Mouse (Mus musculus): ENCODE measurements around the gene Osgep.
"Not testable (repeated sequence)": the region's sequence is repeated elsewhere in the genome, so short reads cannot be mapped to it uniquely, and the experiment has no call there.

Osgep gene

DNA sequence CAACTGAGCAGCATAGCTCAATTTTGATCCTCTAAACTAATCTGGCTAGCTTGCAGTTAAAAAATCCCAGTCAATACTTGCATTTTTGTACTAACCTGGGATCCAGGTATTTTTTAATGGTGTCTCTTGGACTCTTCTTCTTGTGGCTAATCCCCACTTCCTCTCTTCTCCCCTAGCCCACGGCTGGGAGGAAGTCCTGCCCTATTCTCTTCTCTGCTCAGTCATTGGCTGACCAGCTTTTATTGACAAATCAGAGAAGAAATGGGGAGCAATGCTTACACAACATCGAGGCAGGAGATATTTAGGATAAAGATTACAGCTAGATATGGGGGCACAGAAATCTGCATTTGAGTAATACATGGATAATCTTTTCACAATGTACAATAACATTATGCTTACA is 14.2 kb upstream of the Osgep start:
- in situ Hi-C loops (cut with MboI; ENCODE audit: low pct_unique_long_range_greater_than_20kb in 1 of 2, low sequenced_read_pairs in 2 of 2, unreplicated experiment in 1 of 2): loop anchor here in 1 of 2 experiments (25.0 kb wide), 1 partner anchor 1073 kb away; the partner anchor contains the start of genes Tmem253 and Zfp219

DNA sequence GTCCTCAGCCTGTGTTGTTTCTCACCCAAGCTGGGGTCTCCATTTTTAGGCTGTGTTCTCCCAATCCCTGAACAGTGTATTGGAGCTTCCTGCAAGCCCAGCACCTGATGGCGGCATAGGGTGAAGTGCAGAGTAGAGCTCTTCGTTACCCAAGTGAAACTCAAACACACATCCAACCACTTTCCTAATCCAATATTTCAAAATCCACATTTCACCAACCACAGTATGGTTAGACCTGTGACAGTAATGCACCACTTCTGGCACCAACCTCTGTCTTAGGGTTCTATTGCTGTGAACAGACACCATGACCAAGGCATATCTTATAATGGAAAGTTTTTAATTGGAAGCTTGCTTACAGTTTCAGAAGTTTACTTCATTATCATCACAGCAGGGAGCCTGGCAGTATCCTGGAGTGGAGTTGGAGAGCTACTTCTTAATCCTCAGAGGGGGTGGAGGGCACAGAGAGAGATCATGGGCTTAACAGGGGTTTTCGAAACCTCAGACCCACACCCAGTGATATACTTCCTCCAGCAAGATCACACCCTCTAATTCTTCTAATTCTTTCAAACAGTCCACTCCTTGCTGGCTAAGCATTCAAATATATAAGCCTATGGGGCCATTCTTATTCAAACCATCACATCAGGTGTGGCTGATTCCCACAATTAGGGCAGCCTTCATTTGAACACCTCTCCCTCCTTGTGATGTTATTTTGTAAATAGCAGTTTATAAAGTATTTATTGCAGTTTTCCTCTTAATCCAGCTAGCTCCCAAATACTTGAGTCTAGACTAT is 13.6 kb upstream of the Osgep start:
- in situ Hi-C loops (cut with MboI; ENCODE audit: low pct_unique_long_range_greater_than_20kb in 1 of 2, low sequenced_read_pairs in 2 of 2, unreplicated experiment in 1 of 2): loop anchor here in 1 of 2 experiments (25.0 kb wide), 1 partner anchor 1074 kb away; the partner anchor contains the start of genes Tmem253 and Zfp219

DNA sequence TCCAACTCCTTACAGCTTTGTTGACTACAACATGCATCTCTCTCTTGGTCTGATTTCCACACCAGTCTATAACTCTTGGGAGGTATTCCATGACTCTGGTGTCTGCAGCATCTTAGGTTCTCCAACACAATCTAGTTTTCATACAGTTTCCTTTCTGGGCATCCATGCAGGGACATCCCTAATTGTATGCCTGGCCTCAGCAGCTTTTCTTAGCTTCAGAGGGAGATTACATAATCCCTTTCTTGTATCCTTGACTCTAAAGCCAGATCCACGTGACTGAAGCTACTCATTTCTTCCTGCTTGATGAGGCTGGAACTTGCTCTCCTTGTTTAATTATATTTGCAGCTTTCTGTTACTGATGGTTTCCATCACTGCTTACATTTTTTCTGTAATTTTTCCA is 12.0 kb upstream of the Osgep start:
- in situ Hi-C loops (cut with MboI; ENCODE audit: low pct_unique_long_range_greater_than_20kb in 1 of 2, low sequenced_read_pairs in 2 of 2, unreplicated experiment in 1 of 2): loop anchor here in 1 of 2 experiments (25.0 kb wide), 1 partner anchor 1076 kb away; the partner anchor contains the start of genes Tmem253 and Zfp219

DNA sequence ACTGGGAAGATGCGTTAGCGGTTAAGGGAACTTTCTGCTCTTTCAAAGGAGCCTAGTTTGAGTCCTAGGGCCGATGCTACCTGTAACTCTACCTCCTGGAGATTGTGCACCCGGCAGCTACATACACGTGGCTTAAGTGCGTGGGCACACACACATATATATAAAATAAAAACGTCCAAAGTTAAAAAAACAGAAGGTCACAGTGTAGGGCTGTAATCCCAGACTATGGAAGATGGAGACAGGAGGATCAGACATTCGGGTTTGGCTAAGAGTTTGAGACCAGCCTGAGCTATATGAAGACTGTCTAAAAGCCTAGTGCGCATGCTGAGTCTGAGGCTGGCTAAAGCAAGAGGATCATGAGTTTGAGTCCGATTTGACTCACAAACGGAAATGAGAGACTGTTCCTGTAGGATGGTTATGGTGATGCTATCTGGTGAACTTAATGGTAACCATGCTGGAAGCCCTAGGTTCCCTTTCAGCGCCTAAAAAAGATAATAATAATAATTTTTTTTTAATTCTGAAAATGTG is 6.9 kb upstream of the Osgep start:
- in situ Hi-C loops (cut with MboI; ENCODE audit: low pct_unique_long_range_greater_than_20kb in 1 of 2, low sequenced_read_pairs in 2 of 2, unreplicated experiment in 1 of 2): loop anchor here in 1 of 2 experiments (25.0 kb wide), 1 partner anchor 1081 kb away; the partner anchor contains the start of genes Tmem253 and Zfp219

DNA sequence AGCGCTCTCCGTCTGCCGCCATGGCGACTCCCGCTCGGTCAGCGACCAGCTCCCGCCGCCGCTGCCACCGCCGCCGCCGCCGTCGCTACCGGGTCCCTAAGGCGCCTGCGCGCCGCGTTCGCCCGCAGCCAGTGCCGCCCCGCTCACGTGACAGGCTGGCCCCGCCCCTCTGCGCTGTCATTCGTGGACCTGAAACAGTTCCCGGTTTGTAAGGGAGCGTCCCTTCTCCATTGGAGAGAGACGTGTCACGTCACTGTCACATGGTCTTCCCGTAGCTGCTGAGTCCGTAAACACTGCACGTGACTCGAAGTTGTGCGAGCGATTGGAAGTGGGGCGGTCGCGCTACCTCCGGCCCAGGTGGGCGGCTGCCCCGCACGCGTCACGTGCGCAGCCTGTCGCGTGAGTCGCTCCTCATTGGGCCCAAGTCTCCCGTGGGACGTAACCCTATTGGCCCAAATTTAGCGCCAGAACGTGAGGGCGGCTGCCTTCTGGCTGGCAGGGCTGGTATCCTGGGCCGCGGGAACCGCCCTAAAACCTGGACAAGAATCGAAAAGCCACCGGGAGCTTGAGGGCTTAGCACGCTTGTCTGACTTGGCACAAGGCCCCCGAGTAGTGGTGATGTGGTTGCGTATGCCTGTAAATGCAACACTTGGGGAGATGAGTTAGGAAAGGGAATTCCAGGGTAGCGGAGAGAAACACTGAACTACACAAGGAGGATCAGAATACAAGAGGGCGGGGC is 6.2 kb upstream of the Osgep start, which contains the start of the genes Pip4p1 and Pnp:
Gene Pip4p1 (minus strand): TSS at position 103 of the 739 bp plus-strand sequence.
Gene Pnp (plus strand): TSS at position 329 of the 739 bp plus-strand sequence.
- in situ Hi-C loops (cut with MboI; ENCODE audit: low pct_unique_long_range_greater_than_20kb in 1 of 2, low sequenced_read_pairs in 2 of 2, unreplicated experiment in 1 of 2): loop anchor here in 1 of 2 experiments (25.0 kb wide), 1 partner anchor 1081 kb away; the partner anchor contains the start of genes Tmem253 and Zfp219

DNA sequence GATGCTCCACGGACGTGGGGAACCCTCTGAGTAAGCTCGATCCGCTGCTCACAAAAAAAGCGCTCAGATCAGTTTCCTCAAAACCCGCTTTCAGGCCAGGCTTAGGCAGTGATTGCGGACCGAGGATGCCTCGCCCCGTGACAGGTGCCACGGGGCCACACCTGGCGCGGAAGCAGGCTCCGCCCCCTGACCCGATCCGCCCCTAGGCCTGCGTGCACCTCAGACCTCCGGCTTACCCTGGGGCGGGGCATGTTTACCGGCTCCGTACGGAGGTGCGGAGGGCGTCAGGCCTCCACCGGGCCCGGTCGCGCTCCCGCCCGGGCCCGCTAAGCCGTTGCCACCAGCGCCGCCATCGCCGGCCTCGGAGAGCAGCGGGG is 5.7 kb upstream of the Osgep start:
- in situ Hi-C loops (cut with MboI; ENCODE audit: low pct_unique_long_range_greater_than_20kb in 1 of 2, low sequenced_read_pairs in 2 of 2, unreplicated experiment in 1 of 2): loop anchor here in 1 of 2 experiments (25.0 kb wide), 1 partner anchor 1082 kb away; the partner anchor contains the start of genes Tmem253 and Zfp219

DNA sequence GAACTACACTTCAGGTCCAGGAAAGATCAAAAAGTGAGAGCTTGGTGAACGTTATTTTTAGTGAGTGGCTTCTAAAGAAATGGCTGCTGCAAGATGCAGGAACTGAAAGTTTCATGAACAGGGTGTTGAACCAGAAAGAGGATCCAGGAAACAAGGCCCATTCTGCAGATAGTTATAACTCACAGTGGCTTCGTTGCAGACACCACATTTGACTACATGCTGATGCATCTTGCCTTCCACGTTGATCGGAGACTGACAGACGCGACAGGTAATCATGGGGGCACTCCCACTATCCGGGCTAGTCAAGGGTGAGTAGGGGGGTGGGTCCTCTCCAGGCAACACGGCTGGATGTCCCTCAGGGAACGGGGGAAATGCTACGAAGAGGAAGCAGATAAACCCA is 5.3 kb upstream of the Osgep start:
- in situ Hi-C loops (cut with MboI; ENCODE audit: low pct_unique_long_range_greater_than_20kb in 1 of 2, low sequenced_read_pairs in 2 of 2, unreplicated experiment in 1 of 2): loop anchor here in 1 of 2 experiments (25.0 kb wide), 1 partner anchor 1082 kb away; the partner anchor contains the start of genes Tmem253 and Zfp219

DNA sequence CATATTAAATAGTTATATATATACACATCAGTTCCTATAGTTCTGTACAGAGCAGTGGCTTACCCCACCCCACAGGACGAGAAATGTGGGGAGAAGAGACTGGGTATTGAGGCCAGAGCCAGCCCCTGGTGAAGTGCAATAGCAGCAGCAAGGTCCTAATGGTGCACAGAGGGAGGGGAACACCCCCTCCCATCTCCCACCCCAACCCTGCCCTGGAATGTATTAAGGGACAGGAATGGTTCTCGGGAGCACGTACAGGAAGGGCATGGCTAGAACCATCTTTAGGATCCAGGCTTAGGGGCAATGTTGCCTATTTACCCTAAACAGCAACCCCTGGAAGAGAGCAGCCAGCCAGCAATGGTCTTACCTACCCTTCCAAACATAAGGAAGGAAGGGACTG is 2.7 kb upstream of the Osgep start:
- in situ Hi-C loops (cut with MboI; ENCODE audit: low pct_unique_long_range_greater_than_20kb in 1 of 2, low sequenced_read_pairs in 2 of 2, unreplicated experiment in 1 of 2): loop anchor here in 1 of 2 experiments (25.0 kb wide), 1 partner anchor 1085 kb away; the partner anchor contains the start of genes Tmem253 and Zfp219

DNA sequence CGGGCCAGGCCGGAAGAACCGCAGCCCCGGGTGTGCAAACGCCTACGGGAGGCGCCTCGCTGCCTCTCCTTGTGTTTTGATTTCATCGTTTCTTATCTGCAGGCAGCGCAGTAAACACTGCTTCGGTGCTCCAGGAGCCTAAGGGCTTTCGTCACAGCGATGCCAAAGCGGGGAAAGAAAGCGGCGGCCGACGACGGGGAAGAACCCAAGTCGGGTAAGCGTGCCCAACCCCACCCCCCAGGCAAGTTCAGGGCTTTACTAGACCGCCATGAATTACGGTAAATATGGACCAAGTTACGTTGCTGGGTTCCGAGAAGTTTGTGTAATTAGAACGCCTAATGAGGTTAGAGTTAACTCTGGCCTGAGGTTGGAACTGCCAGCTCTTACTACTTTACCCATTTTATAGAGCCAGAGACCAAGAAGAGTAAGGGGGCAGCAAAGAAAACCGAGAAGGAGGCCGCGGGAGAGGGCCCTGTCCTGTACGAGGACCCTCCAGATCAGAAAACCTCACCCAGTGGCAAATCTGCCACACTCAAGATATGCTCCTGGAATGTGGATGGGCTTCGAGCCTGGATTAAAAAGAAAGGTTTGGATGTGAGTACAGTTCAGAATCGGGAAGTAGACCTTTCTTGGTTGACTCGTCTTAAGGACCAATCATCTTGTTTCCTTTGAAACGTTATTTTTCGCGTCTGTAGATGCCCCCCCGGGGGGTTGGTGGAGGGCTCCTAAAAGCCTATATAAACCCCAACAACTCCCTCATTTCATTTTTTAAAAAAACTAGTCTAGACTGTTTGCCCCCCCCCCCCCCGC is 623 bp upstream of the Osgep start:
- in situ Hi-C loops (cut with MboI; ENCODE audit: low pct_unique_long_range_greater_than_20kb in 1 of 2, low sequenced_read_pairs in 2 of 2, unreplicated experiment in 1 of 2): loop anchor here in 1 of 2 experiments (25.0 kb wide), 1 partner anchor 1087 kb away; the partner anchor contains the start of genes Tmem253 and Zfp219

DNA sequence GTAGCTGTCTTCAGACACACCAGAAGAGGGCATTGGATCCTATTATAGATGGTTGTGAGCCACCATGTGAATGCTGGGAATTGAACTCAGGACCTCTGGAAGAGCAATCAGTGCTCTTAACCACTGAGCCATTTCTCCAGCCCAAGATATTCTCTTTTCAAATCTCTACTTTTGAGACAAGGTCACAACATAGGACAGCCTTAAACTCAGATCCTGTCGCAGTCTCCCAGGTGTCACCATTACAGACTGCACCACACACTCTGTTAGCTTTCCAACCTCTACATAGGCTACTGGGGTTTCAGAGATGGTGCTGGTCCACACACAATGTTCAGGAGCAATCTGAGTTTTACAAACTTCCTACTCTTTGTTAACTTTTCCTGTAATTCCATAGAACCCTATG is 1.3 kb downstream of the Osgep start:
- in situ Hi-C loops (cut with MboI; ENCODE audit: low pct_unique_long_range_greater_than_20kb in 1 of 2, low sequenced_read_pairs in 2 of 2, unreplicated experiment in 1 of 2): not testable (repeated sequence)

DNA sequence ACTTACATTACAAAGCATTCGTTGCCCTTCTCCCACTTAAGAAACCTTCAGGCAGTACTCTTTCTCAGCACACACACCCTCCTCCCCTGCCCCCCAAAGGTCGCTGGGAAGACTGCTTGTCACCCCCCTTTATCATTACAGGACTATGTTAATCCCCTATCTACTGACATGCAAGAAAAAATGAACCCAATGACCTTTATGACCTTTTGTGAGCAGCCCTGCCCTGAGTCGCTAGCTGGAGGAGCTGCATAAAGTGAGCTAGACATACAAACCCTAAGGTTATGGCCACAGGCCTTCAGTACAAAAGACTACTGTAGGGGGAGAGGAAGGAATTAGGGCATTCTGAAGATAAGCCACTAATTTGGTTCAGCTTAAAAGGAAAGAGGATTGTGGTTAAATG is 13.3 kb downstream of the Osgep start:
- in situ Hi-C loops (cut with MboI; ENCODE audit: low pct_unique_long_range_greater_than_20kb in 1 of 2, low sequenced_read_pairs in 2 of 2, unreplicated experiment in 1 of 2): no loop called here

DNA sequence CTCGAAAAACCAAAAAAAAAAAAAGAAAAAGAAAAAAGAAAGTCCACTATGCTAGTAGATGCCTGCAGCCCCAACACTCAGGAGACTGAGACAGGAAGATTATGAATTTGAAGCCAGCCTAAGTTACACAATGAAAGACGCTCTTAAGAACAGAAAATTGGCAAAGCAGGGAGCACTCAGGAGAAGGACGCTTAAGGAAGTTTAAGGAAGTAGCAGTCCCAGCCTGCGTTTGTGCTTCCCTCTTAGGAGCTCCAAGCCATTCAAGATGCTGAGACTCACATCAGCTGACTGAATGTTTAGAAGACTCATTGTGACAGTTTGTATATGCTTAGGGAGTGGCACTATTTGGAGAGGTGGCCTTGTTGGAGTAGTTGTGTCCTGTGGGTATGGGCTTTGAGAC is 16.6 kb downstream of the Osgep start:
- in situ Hi-C loops (cut with MboI; ENCODE audit: low pct_unique_long_range_greater_than_20kb in 1 of 2, low sequenced_read_pairs in 2 of 2, unreplicated experiment in 1 of 2): no loop called here

DNA sequence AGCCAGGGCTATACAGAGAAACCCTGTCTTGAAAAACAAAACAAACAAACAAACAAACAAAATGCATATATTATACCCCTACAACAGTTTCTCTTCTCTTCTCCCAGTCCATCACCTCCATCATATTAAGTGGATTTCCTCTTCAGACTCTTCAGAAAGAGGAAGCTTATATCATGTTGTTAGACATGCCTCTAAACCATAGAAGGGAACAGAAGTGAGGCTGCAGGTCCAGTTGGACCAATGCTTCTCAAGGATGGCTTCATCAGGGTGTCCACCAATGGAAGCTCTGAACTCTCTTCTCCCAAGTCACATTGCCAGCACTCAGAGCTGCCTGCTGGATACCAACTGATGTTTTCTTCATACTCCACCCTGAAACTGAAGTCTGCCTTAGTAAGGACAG is 19.4 kb downstream of the Osgep start:
- in situ Hi-C loops (cut with MboI; ENCODE audit: low pct_unique_long_range_greater_than_20kb in 1 of 2, low sequenced_read_pairs in 2 of 2, unreplicated experiment in 1 of 2): not testable (repeated sequence)

DNA sequence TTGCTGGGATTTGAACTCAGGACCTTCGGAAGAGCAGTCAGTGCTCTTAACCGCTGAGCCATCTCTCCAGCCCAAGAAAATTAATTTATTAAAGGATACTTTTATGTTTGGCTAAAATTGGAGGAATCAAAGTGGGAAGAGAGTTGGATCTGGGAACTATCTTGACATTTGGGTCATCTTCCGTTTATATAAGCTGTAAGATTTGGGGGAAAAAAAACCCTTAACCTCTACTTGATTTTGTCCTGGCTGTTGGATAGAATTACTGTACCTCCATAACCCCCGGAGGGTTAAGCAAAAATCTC is 19.9 kb downstream of the Osgep start:
- in situ Hi-C loops (cut with MboI; ENCODE audit: low pct_unique_long_range_greater_than_20kb in 1 of 2, low sequenced_read_pairs in 2 of 2, unreplicated experiment in 1 of 2): no loop called here

DNA sequence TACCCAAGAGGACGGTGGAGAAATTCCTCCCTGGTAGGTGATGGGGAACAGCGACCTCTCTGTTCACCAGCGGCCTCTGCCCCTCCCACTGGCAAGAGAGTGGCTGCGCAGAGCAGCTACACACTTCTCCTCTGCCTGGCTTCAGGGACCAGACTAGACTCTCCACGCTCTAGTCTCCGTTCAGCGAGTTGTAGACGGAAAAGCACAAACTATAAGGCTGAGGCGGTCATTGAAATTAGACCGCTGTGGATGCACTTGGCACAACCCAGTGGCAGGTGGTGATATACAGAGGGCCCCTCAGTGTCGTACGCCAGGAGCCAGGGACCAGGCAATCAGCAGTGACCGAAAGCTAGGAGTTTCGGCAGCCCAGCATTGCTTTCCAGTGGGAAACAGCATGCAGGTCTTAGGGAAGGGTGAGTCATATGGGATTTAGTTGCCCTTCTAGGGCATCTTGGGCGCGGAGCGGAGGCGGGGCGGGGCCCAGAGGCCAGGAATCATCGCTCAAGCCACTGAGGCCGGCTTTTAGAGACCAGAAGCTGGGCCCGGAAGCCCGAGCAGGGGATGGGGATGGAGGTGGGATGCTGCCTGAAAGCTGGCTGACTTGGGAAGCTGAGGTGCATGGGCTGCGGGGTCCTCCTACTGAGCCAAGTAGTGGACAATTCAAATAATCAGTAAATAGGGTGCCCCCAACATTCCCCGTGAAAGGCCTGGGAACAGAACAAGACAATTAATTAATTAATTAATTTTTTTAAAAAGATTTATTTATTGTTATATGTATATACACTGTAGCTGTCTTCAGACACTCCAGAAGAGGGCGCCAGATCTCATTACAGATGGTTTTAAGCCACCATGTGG is 20.5 kb downstream of the Osgep start:
- in situ Hi-C loops (cut with MboI; ENCODE audit: low pct_unique_long_range_greater_than_20kb in 1 of 2, low sequenced_read_pairs in 2 of 2, unreplicated experiment in 1 of 2): no loop called here

DNA sequence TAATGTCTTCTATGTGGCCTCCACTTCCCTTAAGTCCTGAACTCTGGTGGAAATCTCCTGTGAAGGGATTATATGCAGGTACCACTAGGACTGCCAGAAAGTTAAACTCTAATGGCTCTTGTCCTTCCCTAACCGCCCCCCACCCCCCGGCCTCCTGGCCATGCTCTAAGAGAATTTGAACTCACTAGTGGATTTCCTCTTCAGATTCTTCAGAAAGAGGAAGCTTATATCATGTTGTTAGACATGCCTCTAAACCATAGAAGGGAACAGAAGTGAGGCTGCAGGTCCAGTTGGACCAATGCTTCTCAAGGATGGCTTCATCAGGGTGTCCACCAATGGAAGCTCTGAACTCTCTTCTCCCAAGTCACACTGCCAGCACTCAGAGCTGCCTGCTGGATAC is 26.7 kb downstream of the Osgep start:
- in situ Hi-C loops (cut with MboI; ENCODE audit: low pct_unique_long_range_greater_than_20kb in 1 of 2, low sequenced_read_pairs in 2 of 2, unreplicated experiment in 1 of 2): not testable (repeated sequence)

DNA sequence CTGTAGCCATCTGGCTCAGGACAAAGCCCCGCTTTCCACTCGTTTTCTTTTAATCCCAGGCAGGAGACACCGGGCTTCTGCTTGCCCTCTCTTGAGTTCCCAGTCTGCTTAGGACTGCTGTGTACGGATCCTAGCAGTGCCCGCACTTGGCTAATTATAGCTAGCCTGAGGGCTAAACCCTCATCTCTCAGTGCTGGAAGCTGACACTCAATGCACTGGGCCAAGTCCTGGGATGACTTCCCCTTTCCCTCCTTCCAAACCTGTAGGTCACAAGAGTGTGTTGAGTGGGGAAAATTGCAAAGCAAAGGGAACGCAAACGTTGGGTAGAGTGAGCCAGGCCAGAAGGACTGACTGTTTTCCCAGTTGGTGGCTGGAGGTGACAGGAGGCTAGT is 27.3 kb downstream of the Osgep start, which contains the start of gene Klhl33:
Gene Klhl33 (minus strand): TSS at position 134 of the 392 bp plus-strand sequence.
- in situ Hi-C loops (cut with MboI; ENCODE audit: low pct_unique_long_range_greater_than_20kb in 1 of 2, low sequenced_read_pairs in 2 of 2, unreplicated experiment in 1 of 2): no loop called here
